Mouse (Mus musculus): ENCODE measurements around the gene Hipk2.

Hipk2 gene

GRCm38 (mm10) chr6:38901636-38902035 lies 25.7 kb upstream of the Hipk2 start:
- DNase-seq, result no peak

DNA sequence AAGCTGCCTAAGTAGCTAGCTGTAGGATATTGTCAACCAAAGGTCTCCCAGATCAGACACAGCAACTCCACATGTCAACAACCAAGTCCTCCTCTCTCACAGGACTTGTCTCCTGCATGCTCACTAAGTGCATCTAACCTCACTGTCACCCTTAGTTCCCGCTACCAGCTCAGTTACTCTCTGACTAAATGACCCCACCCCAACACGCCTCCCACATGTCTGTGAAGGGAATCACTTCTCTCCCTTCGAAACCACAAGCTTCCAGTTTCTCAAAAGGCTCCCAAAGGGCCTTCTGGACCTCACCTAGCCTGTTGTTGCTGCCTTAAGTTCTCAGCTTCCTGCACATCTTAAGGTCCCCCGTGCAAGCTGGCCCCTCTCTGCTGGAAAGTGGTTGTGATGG lies 25.2 kb upstream of the Hipk2 start:
- DNase-seq, result no peak

- no peak for DNase-seq
Observed at GRCm38 (mm10) chr6:38900479-38901126, 24.6 kb upstream of the Hipk2 start.

- no peak for DNase-seq
Observed at GRCm38 (mm10) chr6:38900073-38900472, 24.1 kb upstream of the Hipk2 start.

DNA sequence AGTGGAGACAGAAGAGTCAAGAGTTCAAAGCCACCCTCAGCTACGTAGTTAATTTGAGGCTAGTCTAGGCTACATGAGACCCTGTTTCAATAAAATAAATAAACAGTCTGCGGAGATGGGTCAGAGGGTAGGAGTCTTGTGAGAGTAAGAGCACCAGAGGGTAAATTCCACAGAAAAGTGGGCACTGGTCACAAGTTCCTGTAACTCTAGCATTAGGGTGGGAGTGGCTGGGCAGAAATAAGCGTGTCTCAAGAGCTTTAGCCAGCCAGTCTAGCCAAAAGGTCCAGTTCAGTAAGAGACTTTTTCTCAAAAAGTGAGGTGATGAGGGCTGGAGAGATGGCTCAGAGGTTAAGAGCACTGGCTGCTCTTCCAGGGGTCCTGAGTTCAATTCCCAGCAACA lies 17.6 kb upstream of the Hipk2 start:
- DNase-seq, result no peak

- DNase-seq, result no peak
Observed at GRCm38 (mm10) chr6:38892017-38892416, 16.1 kb upstream of the Hipk2 start.

- no peak for DNase-seq
Observed at GRCm38 (mm10) chr6:38889156-38889555, 13.2 kb upstream of the Hipk2 start.

DNA sequence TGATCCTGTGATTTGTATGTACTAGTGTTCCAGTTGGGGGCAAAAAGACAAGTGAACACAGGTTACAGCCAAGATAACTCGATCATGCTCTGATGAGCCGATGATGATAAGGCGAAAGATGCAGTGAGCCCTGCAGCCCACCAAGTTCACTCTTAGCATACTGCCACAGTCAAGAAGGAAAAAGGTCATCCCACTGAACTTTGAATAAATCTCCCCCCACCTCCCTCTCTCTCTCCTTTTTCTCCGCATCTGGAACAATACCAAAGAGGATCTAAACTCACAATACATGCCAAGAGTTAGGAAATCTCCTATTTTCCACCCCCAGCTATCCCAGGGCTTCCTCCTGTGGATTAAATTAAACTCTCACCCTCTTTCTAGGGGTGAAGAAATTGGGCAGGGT lies 11.5 kb upstream of the Hipk2 start:
- DNase-seq, result no peak

- DNase-seq, result no peak
Observed at GRCm38 (mm10) chr6:38885132-38885531, 9.2 kb upstream of the Hipk2 start.

DNA sequence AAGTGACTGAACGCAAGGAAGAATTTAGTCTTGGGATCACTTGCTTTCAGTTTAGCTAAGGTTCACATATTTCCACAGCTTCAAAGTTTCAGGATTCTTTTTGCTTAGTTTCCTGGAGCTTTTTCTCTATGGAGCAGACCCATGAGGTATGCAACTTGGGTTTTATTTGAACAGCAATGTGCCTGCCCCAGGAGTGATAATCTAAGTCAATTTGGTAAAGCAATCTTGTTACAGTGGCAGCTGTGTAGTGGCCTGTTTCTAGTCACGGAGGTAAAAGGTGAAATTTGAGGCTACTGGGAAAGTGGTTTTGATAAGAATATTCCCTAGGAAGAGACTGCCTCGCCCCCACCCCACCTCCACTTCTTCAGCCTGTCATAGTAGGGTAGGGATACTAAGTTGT lies 8.5 kb upstream of the Hipk2 start:
- no peak for DNase-seq

GRCm38 (mm10) chr6:38882728-38883171 lies 6.8 kb upstream of the Hipk2 start:
- DNase-seq, result peak; percentile 66

- DNase-seq, result no peak
Observed at GRCm38 (mm10) chr6:38881975-38882374, 6.0 kb upstream of the Hipk2 start.

DNA sequence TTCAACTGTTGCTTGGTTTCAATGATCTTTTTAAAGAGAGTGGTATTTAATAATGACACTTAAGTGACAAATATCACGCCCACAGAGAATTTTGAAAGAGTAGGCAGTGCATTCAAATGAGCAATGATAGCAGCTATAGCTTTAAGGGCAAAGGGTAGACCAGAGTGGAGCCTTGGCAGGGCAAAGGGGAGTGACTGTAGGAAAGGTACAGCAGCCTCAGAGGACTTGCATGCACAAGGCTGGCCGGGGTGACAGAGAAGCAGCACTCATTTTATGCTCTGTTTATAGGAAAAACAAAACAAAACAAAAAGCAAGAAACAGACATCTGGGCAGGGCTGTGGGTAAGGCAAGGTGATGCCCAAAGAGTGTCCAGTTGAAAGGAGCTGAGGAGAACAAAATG lies 5.5 kb upstream of the Hipk2 start:
- no peak for DNase-seq

GRCm38 (mm10) chr6:38877674-38878073 lies 1.7 kb upstream of the Hipk2 start:
- no peak for DNase-seq

- peak; percentile 53 for DNase-seq
Observed at GRCm38 (mm10) chr6:38875258-38876070, 501 bp downstream of the Hipk2 start, which contains the start of gene Tbxas1. TSS of gene Tbxas1 (plus strand) at chr6:38875404.

- no peak for DNase-seq
Observed at GRCm38 (mm10) chr6:38874565-38875257, 1.3 kb downstream of the Hipk2 start.

- DNase-seq, result peak; percentile 51
Observed at GRCm38 (mm10) chr6:38874035-38874434, 1.9 kb downstream of the Hipk2 start.

- DNase-seq, result no peak
Observed at GRCm38 (mm10) chr6:38873316-38873715, 2.6 kb downstream of the Hipk2 start.

DNA sequence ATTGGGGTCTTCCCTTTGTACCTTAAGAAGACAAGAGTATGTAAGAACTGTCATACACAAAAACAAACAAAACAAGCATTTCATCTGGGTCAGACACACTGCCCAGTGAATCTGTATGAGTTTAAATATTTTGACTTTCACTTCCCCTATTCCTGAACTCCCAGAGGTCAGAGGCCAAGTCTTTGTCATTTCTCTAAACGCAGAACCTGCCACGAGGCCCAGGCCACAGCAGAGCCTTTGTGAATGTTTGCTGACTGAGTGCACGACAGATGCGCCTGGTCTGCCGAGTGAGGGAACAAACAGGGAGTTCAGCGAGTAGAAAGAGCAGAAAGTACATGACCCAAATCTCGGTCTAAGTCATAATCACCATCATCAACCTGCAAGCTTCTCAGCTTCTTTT lies 4.9 kb downstream of the Hipk2 start:
- no peak for DNase-seq

- DNase-seq, result no peak
Observed at GRCm38 (mm10) chr6:38870070-38870469, 5.9 kb downstream of the Hipk2 start.

- no peak for DNase-seq
Observed at GRCm38 (mm10) chr6:38868974-38869373, 7.0 kb downstream of the Hipk2 start.

DNA sequence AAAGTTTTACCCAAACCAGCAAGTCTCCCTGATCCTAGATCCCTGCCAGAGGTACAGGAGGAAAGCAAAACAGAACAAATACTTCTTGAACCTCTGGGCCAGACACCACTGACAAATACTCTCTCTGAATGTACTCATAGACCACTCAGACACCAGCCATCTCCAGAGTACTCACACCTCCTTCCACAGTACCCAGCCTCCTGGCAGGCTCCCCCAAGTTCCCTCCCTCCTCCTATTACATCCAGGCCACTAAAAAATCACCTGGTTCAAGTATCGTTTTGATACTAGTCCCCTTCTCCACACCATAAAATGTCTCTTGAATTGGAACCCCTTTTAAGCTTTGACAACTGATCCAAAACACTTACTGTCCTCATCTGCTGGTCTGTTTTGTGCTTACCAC lies 8.7 kb downstream of the Hipk2 start:
- no peak for DNase-seq

DNA sequence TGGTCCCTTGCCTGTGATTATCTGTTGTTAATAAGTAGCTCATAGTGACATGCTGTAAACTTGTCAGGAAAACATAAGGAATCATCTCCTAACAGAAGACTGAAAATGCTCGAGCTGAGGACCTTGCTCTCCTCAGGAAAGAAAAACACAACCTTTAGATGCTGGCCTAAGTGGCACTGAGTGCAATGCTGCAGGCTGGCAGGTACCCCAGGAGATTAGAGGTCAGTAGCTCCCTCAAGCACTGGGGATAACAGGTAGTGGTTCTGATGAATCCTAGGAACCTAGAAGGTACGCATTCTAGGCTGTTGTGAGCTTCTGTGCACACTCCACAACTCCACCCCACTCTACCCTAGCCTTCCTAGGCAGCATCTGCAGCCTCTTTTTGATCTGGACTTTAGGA lies 9.2 kb downstream of the Hipk2 start:
- no peak for DNase-seq

DNA sequence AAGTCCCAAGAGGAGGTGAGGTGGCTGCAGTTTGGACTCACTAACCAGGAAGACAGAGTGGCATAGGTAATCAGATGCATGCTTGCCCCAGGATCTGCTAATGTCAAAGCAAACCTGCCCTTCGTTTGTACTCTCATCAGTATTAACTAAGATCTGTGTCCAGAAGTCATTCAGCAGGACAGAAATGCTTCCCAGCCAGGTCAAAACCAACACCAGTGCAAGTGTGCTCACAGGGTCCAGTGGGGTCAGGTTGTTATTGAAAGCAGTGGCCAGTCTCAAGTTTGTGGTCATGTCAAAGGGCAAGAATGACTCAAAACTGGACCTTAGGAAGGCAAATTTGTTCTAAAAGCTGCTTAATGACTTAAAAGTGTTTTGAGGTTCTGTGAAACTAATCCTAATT lies 9.6 kb downstream of the Hipk2 start:
- no peak for DNase-seq

Measured in cerebellum, adult 9-11 months (tissue).